Mouse (Mus musculus): ENCODE results near the gene Mbnl1.
"Not testable (repeated sequence)": the region's sequence is repeated elsewhere in the genome, so short reads cannot be mapped to it uniquely, and the experiment has no call there.

Gene Mbnl1

GRCm38 (mm10) chr3:60489509-60489908 is 16.9 kb downstream of the Mbnl1 start:
- no peak for DNase-seq (ENCODE audit: low read depth, low spot score)

- DNase-seq (ENCODE audit: low read depth, low spot score) = not testable (repeated sequence)
Observed at GRCm38 (mm10) chr3:60494774-60495535, 22.3 kb downstream of the Mbnl1 start.

- DNase-seq (ENCODE audit: low read depth, low spot score) = no peak
Observed at GRCm38 (mm10) chr3:60496197-60496596, 23.6 kb downstream of the Mbnl1 start.

- no peak for DNase-seq (ENCODE audit: low read depth, low spot score)
Observed at GRCm38 (mm10) chr3:60498151-60498550, 25.5 kb downstream of the Mbnl1 start.

- no peak for DNase-seq (ENCODE audit: low read depth, low spot score)
Observed at GRCm38 (mm10) chr3:60498646-60499045, 26.0 kb downstream of the Mbnl1 start.

- DNase-seq (ENCODE audit: low read depth, low spot score) = no peak
Observed at GRCm38 (mm10) chr3:60499157-60499578, 26.5 kb downstream of the Mbnl1 start.

GRCm38 (mm10) chr3:60499718-60500450 is 27.3 kb downstream of the Mbnl1 start:
- DNase-seq (ENCODE audit: low read depth, low spot score) = no peak

- peak; percentile 45 for DNase-seq (ENCODE audit: low read depth, low spot score)
Observed at GRCm38 (mm10) chr3:60500571-60501527, 28.2 kb downstream of the Mbnl1 start.

GRCm38 (mm10) chr3:60501561-60502151 is 29.0 kb downstream of the Mbnl1 start:
- DNase-seq (ENCODE audit: low read depth, low spot score) = no peak

- no peak for DNase-seq (ENCODE audit: low read depth, low spot score)
Observed at GRCm38 (mm10) chr3:60502155-60502987, 29.7 kb downstream of the Mbnl1 start.

- no peak for DNase-seq (ENCODE audit: low read depth, low spot score)
Observed at GRCm38 (mm10) chr3:60503196-60503595, 30.6 kb downstream of the Mbnl1 start.

GRCm38 (mm10) chr3:60504775-60505430 is 32.3 kb downstream of the Mbnl1 start:
- no peak for DNase-seq (ENCODE audit: low read depth, low spot score)

GRCm38 (mm10) chr3:60506821-60507220 is 34.2 kb downstream of the Mbnl1 start:
- no peak for DNase-seq (ENCODE audit: low read depth, low spot score)

GRCm38 (mm10) chr3:60507496-60507895 is 34.9 kb downstream of the Mbnl1 start:
- no peak for DNase-seq (ENCODE audit: low read depth, low spot score)

- no peak for DNase-seq (ENCODE audit: low read depth, low spot score)
Observed at GRCm38 (mm10) chr3:60507979-60508378, 35.3 kb downstream of the Mbnl1 start.

GRCm38 (mm10) chr3:60511197-60511596 is 38.6 kb downstream of the Mbnl1 start:
- no peak for DNase-seq (ENCODE audit: low read depth, low spot score)

GRCm38 (mm10) chr3:60513337-60513736 is 40.7 kb downstream of the Mbnl1 start:
- DNase-seq (ENCODE audit: low read depth, low spot score) = no peak

GRCm38 (mm10) chr3:60513746-60514145 is 41.1 kb downstream of the Mbnl1 start:
- DNase-seq (ENCODE audit: low read depth, low spot score) = no peak

- DNase-seq (ENCODE audit: low read depth, low spot score) = no peak
Observed at GRCm38 (mm10) chr3:60515430-60515829, 42.8 kb downstream of the Mbnl1 start.
